Mouse (Mus musculus) limb, embryonic 14.5 days (tissue): ENCODE results near the gene Tubg2. TPM values are rescaled to one million over a fixed set of nuclear protein-coding genes. Genes with fewer than 3 reads are reported as not detected.

Experiments used
- ATAC-seq: fragments of 200-750 bp; cut with Nextera tagmentation; 2 replicates; pipeline ENCODE4 v1.8.0; 2017; ENCODE audit warnings: low read depth, moderate number of reproducible peaks, moderate TSS enrichment; ENCODE audit not compliant: low FRiP score
- DNase-seq: peaks from one replicate; pipeline ENCODE4 v3.0.0-alpha.2; 2015; ENCODE audit warnings: low spot score
- H3K27ac ChIP-seq: fragments of 300-500 bp; sonication (generic); replicated peaks from 2 replicates; pipeline ENCODE4 v1.5.1; 2014; ENCODE audit warnings: low read depth, mild to moderate bottlenecking, low read length, moderate library complexity, mixed read lengths
- H3K27me3 ChIP-seq: fragments of 300-500 bp; sonication (generic); 2 replicates; pipeline ENCODE4 v1.6.1; 2014; ENCODE audit warnings: low read length, mixed read lengths; ENCODE audit not compliant: control insufficient read depth, insufficient read depth
- H3K36me3 ChIP-seq: fragments of 300-500 bp; sonication (generic); 2 replicates; pipeline ENCODE4 v1.6.1; 2014; ENCODE audit warnings: mild to moderate bottlenecking, low read length, moderate library complexity, mixed read lengths; ENCODE audit not compliant: control insufficient read depth, insufficient read depth
- H3K4me1 ChIP-seq: fragments of 300-500 bp; sonication (generic); 2 replicates; pipeline ENCODE4 v1.6.1; 2014; ENCODE audit warnings: antibody characterized with exemption, low read length, mixed read lengths; ENCODE audit not compliant: control insufficient read depth, insufficient read depth
- H3K4me2 ChIP-seq: fragments of 300-500 bp; sonication (generic); replicated peaks from 2 replicates; pipeline ENCODE4 v1.6.1; 2014; ENCODE audit warnings: low read depth, mild to moderate bottlenecking, low read length, moderate library complexity; ENCODE audit not compliant: severe bottlenecking
- H3K4me3 ChIP-seq: fragments of 300-500 bp; sonication (generic); replicated peaks from 2 replicates; pipeline ENCODE4 v1.5.1; 2014; ENCODE audit warnings: low read length
- H3K9ac ChIP-seq: fragments of 300-500 bp; sonication (generic); 2 replicates; pipeline ENCODE4 v1.6.1; 2014; ENCODE audit warnings: mild to moderate bottlenecking, low read depth, low read length, moderate library complexity; ENCODE audit not compliant: severe bottlenecking
- H3K9me3 ChIP-seq: fragments of 300-500 bp; sonication (generic); 2 replicates; pipeline ENCODE4 v1.6.1; 2016; ENCODE audit warnings: low read length; ENCODE audit not compliant: control insufficient read depth
- POLR2A ChIP-seq: fragments of 200-500 bp; IDR thresholded peaks from 2 replicates; pipeline ENCODE4 v1.8.0; 2012; ENCODE audit warnings: inconsistent platforms, mild to moderate bottlenecking, moderate library complexity, borderline replicate concordance; ENCODE audit not compliant: insufficient read depth, insufficient read length; ENCODE audit errors: extremely low read depth
- WGBS: fragments of 180-500 bp; shearing (Covaris S2); extraction: QIAGEN DNeasy Blood & Tissue Kit; methylation state at CpG from one replicate; pipeline ENCODE4 v1.1.7; 2014; 5-methylcytosine and 5-hydroxymethylcytosine counted together
- polyA plus RNA-seq, 2 experiments: library from polyadenylated mRNA; depleted of rRNA in 1 of 2; stranded (reverse) in 1 of 2; unstranded in 1 of 2; fragments of >200 nt; fragmentation: Nextera tagmentation in 1 of 2; extraction: Ambion mirVana in 1 of 2; gene quantifications; 2 replicates each; pipeline versions ENCODE4 v1.2.1 to v1.2.3; 2012 to 2014

The Tubg2 gene
- polyA plus RNA-seq, 2 experiments: 6.2 to 7.1 TPM

- Histone ChIP-seq H3K4me1 (peaks cover 14% of the 10 kb centered on the region), H3K27ac (no peak overlapping the region), H3K9me3 (no peaks in the 10 kb centered on the region), H3K36me3 (peaks cover 49% of the 10 kb centered on the region), H3K27me3 (peaks cover 47% of the 10 kb centered on the region), H3K4me3 (no peak overlapping the region), H3K9ac (no peak overlapping the region), H3K4me2 (no peak overlapping the region)
- no peak for TF ChIP-seq POLR2A
- DNase-seq (no peak), ATAC-seq (no peak)
- WGBS: 83% methylated on average over 15 of the region's 15 CpGs
Observed at GRCm38 (mm10) chr11:101161551-101161950, 5.8 kb downstream of the Tubg2 start.

- Histone ChIP-seq H3K9me3 (no peaks in the 10 kb centered on the region), H3K4me1 (peaks cover 14% of the 10 kb centered on the region), H3K27me3 (peaks cover 55% of the 10 kb centered on the region), H3K27ac (no peak overlapping the region), H3K4me2 (no peak overlapping the region), H3K4me3 (no peak overlapping the region), H3K36me3 (peaks cover 56% of the 10 kb centered on the region), H3K9ac (no peak overlapping the region)
- ATAC-seq (no peak), DNase-seq (no peak)
- 54% methylated on average over 5 of the region's 5 CpGs for WGBS
- TF ChIP-seq POLR2A: no peak
Observed at GRCm38 (mm10) chr11:101162301-101162700, 6.6 kb downstream of the Tubg2 start.

GRCm38 (mm10) chr11:101162772-101163171, 7.1 kb downstream of the Tubg2 start:
- H3K27ac ChIP-seq: no peak overlapping the region
- peaks cover 14% of the 10 kb centered on the region for H3K4me1 ChIP-seq
- ATAC-seq: no peak
- no peak for TF ChIP-seq POLR2A
- H3K4me3 ChIP-seq: no peak overlapping the region
- no peak for DNase-seq
- no peaks in the 10 kb centered on the region for H3K9me3 ChIP-seq
- H3K27me3 ChIP-seq: peaks cover 59% of the 10 kb centered on the region
- H3K9ac ChIP-seq: no peak overlapping the region
- 52% methylated on average over 5 of the region's 5 CpGs for WGBS
- no peak overlapping the region for H3K4me2 ChIP-seq
- peaks cover 60% of the 10 kb centered on the region for H3K36me3 ChIP-seq

GRCm38 (mm10) chr11:101163476-101164350, 8.0 kb downstream of the Tubg2 start:
- Histone ChIP-seq H3K9ac (peak overlapping the region; percentile 49), H3K4me2 (peak overlapping the region; percentile 71), H3K27me3 (peaks cover 69% of the 10 kb centered on the region), H3K4me1 (peaks cover 14% of the 10 kb centered on the region), H3K9me3 (no peaks in the 10 kb centered on the region), H3K27ac (no peak overlapping the region), H3K36me3 (peaks cover 62% of the 10 kb centered on the region), H3K4me3 (peak overlapping the region; percentile 40)
- no peak for TF ChIP-seq POLR2A
- 0 out of 2 replicates have a peak, but pooled peaks have one; percentile 38 for ATAC-seq
- no peak for DNase-seq
- 11% methylated on average over 35 of the region's 49 CpGs for WGBS

- ATAC-seq: no peak
- peak overlapping the region; percentile 49 for H3K9ac ChIP-seq
- WGBS: 6% methylated on average over 21 of the region's 21 CpGs
Observed at GRCm38 (mm10) chr11:101164351-101164665, 8.6 kb downstream of the Tubg2 start.

More at GRCm38 (mm10) chr11:101164351-101164665, 8.6 kb downstream of the Tubg2 start:
- H3K27me3 ChIP-seq: peaks cover 75% of the 10 kb centered on the region
- peaks cover 62% of the 10 kb centered on the region for H3K36me3 ChIP-seq
- DNase-seq: no peak
- H3K4me2 ChIP-seq: peak overlapping the region; percentile 71
- no peak for TF ChIP-seq POLR2A
- peaks cover 14% of the 10 kb centered on the region for H3K4me1 ChIP-seq
- peak overlapping the region; percentile 40 for H3K4me3 ChIP-seq
- H3K9me3 ChIP-seq: no peaks in the 10 kb centered on the region
- H3K27ac ChIP-seq: no peak overlapping the region
